Mouse (Mus musculus) cerebellum, adult 18-20 months (tissue): ENCODE data around the gene Cadm4.

ENCODE experiments used
- DNase-seq, 2 experiments: peaks; one replicate each; pipeline ENCODE4 v3.0.0; 2021

The Cadm4 gene

GRCm38 (mm10) chr7:24533806-24534205 is 52.0 kb downstream of the Cadm4 start:
- peak in 1 of 2 experiments; percentile 38 for DNase-seq

DNA sequence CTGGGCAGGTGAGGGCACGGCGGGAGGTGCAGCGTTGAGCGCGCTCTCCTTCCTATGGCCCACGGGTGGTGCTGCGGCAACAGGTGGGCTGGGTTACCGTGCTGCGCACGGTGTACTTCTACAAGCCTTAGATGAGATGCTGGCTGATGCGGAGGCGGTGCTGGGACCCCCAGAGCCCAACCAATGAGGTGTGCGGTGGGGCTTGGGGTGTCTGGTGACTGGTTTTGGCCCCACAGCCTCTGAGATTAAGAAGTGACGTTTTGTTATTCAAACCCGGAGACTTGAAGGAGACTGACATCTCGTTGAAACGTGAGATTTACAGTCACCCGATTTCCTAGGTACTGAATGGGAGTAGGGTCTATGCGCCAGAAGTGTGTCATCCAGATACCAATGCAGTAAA is 52.5 kb downstream of the Cadm4 start:
- peak in 1 of 2 experiments; percentile 35 for DNase-seq

DNA sequence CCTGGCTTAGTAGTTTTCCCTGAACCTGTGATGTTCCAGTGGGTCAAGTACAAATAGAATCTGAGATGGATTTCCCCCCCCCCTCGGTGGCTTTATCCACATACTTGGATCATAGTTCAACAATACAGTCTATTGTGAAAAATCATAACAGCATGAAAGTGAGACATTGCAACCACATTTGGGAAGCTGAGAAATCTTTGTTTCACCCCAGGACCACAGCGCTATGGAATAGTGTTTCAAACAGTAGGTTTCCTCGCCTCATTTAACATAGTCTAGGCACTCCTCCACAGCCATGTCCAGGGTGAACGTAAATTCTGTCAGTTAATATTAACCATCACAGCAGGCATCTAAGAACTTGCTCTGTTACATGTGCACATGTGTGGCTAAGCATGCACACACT is 55.3 kb downstream of the Cadm4 start:
- DNase-seq, result no peak

GRCm38 (mm10) chr7:24537591-24537990 is 55.8 kb downstream of the Cadm4 start:
- DNase-seq, result peak; percentile 77 to 82

DNA sequence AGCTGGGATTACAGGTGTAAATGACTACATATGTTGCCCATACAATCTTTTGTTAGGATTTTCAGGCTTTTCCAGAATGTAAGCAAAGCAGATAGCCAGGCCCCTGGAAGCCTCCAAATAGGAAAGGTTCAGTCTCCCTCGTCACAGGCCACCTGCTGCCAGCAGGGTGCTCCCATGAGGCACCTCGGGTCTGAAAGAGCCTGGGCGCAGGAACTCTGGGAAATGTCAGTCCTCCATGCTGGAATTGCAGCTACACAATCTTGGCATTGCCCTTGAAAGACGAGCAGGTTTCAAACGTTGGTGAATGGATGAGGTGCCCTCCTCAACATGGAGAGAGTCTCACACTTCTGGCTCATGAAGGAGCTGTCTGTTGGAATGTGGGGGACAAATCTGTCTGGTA is 56.3 kb downstream of the Cadm4 start:
- no peak for DNase-seq

GRCm38 (mm10) chr7:24538701-24539100 is 56.9 kb downstream of the Cadm4 start:
- no peak for DNase-seq

DNA sequence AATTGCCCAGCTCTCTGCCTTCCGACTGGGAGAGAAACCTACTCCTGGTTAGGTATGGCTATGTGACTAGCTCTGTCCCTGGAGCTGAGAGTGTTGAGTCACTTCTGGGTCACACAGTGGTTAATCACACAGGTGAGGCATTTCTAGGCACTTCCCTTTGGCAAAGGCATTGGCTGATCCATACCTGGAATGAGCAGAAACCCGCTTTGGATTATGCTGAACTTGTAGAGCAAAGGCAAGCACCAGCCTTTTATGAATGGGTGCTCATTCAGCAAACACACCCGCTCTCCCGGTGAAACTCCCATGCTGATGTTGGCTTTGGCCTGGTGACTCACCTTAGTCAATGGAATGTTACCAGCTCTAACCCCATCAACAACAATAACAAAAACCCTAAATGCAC is 57.9 kb downstream of the Cadm4 start:
- no peak for DNase-seq

DNA sequence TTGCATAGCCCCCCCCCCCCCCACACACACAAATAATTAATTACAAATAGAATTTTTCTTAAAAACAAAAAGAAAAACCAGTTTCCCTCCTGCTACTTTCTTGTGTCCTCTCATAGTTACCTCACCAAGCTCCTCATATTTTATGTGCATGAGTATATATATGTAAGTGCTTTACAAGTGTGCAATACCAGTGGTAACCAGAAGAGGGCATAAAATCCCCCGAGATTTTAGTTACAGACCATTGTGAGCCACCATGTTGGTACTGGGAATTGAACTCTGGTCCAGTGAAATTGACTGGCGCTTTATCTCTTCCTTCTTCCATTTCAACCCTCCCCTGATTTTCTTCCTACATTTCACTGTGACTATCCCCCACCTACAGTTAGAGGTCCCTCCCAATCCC is 62.7 kb downstream of the Cadm4 start:
- no peak for DNase-seq

DNA sequence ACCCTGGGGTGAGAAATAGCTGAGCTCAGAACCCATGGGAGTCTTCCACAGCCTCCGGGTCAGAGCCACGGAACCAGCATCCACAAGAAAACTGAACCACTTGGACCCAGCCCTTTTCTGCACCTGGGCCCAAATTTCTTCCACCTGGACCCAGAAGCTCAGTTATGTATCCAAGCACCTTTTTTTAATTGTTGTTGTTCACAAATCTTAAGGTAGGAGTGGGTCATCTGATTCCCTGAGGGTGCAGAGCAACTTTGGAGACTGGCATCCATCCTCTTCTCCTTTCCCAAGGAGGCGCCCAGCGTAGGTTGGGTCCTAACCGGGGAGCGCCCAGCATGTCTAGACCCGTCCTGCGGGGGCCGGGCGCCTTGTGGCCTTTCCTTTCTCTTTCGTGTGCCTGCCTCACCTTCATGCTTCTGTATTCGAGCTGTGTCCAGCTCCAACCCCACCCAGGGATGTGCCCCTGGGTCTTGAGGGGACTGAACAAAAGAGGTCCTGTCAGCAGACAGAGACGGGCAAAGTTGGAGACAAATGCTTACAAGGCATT is 64.3 kb downstream of the Cadm4 start, which contains the start of the genes Pinlyp and Xrcc1:
TSS of gene Pinlyp (minus strand) at position 51 of the 547 bp plus-strand sequence.
TSS of gene Xrcc1 (plus strand) at position 222 of the 547 bp plus-strand sequence.
- peak in 1 of 2 experiments; percentile 39 for DNase-seq

DNA sequence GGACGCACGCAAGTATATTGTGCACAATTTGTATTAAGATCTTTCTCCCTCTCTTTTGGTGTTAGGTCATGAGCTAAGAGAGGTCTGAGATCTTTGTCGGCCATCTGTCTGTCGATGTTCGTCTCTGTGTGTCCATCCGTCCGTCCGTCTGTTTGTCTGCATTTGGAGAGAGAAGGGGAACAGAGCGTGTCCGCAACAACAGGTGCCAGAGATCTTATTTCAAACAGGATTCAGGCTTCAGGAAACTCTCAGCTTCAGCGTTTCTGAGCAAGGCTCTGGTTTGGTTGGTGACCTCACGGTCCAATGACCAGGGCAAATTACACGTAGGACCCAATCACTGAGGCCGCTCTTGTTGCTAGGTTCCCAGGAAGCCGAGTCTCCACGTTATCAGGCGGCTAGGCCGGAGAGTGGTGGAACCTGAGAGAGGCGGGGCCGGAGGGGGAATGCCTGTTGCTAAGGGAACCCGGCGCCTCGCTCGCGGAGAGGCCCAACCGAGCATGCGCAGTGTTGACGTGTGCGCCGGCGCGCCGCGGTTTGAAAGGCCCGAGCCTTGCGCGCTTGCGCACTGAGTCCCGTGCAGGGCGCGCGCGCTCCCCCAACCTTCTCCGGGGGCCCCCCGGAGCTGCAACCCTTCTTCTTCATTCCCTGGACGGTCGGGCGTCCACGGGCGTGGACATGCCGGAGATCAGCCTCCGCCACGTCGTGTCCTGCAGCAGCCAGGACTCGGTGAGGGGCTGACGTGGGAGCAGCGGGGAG is 65.0 kb downstream of the Cadm4 start:
- peak; percentile 99 to 100 for DNase-seq

DNA sequence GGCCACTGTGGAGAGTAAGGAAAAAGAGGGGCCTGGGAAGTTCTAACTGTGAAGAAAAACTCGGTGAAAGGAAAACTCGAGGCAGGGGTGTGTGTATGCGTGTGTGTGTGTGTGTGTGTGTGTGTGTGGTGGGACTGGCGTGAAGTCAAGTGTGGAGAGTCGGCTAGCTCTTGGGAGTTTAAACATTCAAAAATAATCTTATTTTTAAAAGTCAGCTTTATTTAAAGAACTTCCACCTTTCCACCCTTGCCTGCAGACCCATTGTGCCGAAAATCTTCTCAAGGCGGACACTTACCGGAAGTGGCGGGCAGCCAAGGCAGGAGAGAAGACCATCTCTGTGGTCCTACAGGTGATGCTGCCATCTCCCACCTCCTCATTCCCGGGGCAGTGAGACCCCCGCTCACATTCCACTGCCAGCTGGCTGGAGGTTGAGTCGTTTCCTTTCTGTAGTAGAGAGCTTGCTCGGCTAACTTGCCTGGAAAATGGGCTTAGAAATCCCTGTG is 65.8 kb downstream of the Cadm4 start:
- peak in 1 of 2 experiments; percentile 42 for DNase-seq

GRCm38 (mm10) chr7:24551985-24552759 is 70.3 kb downstream of the Cadm4 start:
- DNase-seq, result no peak
